Mouse (Mus musculus): ENCODE results near the gene D13Ertd608e. TPM values are rescaled to one million over a fixed set of nuclear protein-coding genes. Genes with fewer than 3 reads are reported as not detected.

D13Ertd608e gene
- total and polyA plus RNA-seq, 2 experiments from 2014 or later: not detected

GRCm38 (mm10) chr13:119792791-119793404, 42.9 kb upstream of the D13Ertd608e start:
- no peak for TF ChIP-seq CTCF (IDR thresholded peaks at IDR 0.05; ENCODE audit: low read depth)
- TF ChIP-seq EP300 (IDR thresholded peaks at IDR 0.05; ENCODE audit: low read depth): no peak
- Histone ChIP-seq H3K27me3 (ENCODE audit: control insufficient read depth, insufficient read depth, low read length) (no peaks in the 10 kb centered on the region), H3K4me1 (ENCODE audit: control insufficient read depth, insufficient read depth) (0 out of 2 replicates have a peak, but pooled peaks cover 13% of the 10 kb centered on the region), H3K9me3 (replicated peaks; ENCODE audit: control insufficient read depth, low read length) (no peaks in the 10 kb centered on the region), H3K4me3 (ENCODE audit: low read depth, low read length) (no peak overlapping the region), H3K36me3 (replicated peaks; ENCODE audit: control insufficient read depth, insufficient read depth, low read length) (0 out of 2 replicates have a peak, but pooled peaks cover 4% of the 10 kb centered on the region), H3K4me2 (ENCODE audit: low read depth, low read length) (no peak overlapping the region), H3K9ac (replicated peaks; ENCODE audit: low read depth, low read length) (no peak overlapping the region), H3K27ac (ENCODE audit: low read depth) (no peak overlapping the region)
- ATAC-seq (ENCODE audit: insufficient read depth, low read depth) (no peak), DNase-seq (ENCODE audit: low spot score) (peak; percentile 17)
- 66% methylated on average over 5 of the region's 5 CpGs for WGBS

GRCm38 (mm10) chr13:119797656-119798055, 38.1 kb upstream of the D13Ertd608e start:
- Histone ChIP-seq H3K4me3 (ENCODE audit: low read depth, low read length) (no peak overlapping the region), H3K27ac (ENCODE audit: low read depth) (no peak overlapping the region), H3K4me2 (ENCODE audit: low read depth, low read length) (no peak overlapping the region), H3K4me1 (ENCODE audit: control insufficient read depth, insufficient read depth) (no peaks in the 10 kb centered on the region), H3K9me3 (replicated peaks; ENCODE audit: control insufficient read depth, low read length) (no peaks in the 10 kb centered on the region), H3K27me3 (ENCODE audit: control insufficient read depth, insufficient read depth, low read length) (no peaks in the 10 kb centered on the region), H3K36me3 (replicated peaks; ENCODE audit: control insufficient read depth, insufficient read depth, low read length) (no peaks in the 10 kb centered on the region), H3K9ac (replicated peaks; ENCODE audit: low read depth, low read length) (no peak overlapping the region)
- 50% methylated on average over 4 of the region's 4 CpGs for WGBS
- DNase-seq (ENCODE audit: low spot score) (no peak), ATAC-seq (ENCODE audit: insufficient read depth, low read depth) (no peak)
- TF ChIP-seq EP300 (IDR thresholded peaks at IDR 0.05; ENCODE audit: low read depth): no peak
- no peak for TF ChIP-seq CTCF (IDR thresholded peaks at IDR 0.05; ENCODE audit: low read depth)

GRCm38 (mm10) chr13:119808937-119809336, 26.9 kb upstream of the D13Ertd608e start:
- no peaks in the 10 kb centered on the region for H3K27me3 ChIP-seq (ENCODE audit: control insufficient read depth, insufficient read depth, low read length)
- no peak overlapping the region for H3K27ac ChIP-seq (ENCODE audit: low read depth)
- no peaks in the 10 kb centered on the region for H3K4me1 ChIP-seq (ENCODE audit: control insufficient read depth, insufficient read depth)
- no peaks in the 10 kb centered on the region for H3K36me3 ChIP-seq (replicated peaks; ENCODE audit: control insufficient read depth, insufficient read depth, low read length)
- no peak for ATAC-seq (ENCODE audit: insufficient read depth, low read depth)
- TF ChIP-seq CTCF (IDR thresholded peaks at IDR 0.05; ENCODE audit: low read depth) (no peak), EP300 (IDR thresholded peaks at IDR 0.05; ENCODE audit: low read depth) (no peak)
- no peak overlapping the region for H3K4me2 ChIP-seq (ENCODE audit: low read depth, low read length)
- no peak overlapping the region for H3K4me3 ChIP-seq (ENCODE audit: low read depth, low read length)
- H3K9ac ChIP-seq (replicated peaks; ENCODE audit: low read depth, low read length): no peak overlapping the region
- WGBS: 55% methylated on average over 2 of the region's 2 CpGs
- H3K9me3 ChIP-seq (replicated peaks; ENCODE audit: control insufficient read depth, low read length): no peaks in the 10 kb centered on the region
- DNase-seq (ENCODE audit: low spot score): no peak

- Histone ChIP-seq H3K4me2 (ENCODE audit: low read depth, low read length) (no peak overlapping the region), H3K4me3 (ENCODE audit: low read depth, low read length) (no peak overlapping the region), H3K27me3 (ENCODE audit: control insufficient read depth, insufficient read depth, low read length) (no peaks in the 10 kb centered on the region), H3K9me3 (replicated peaks; ENCODE audit: control insufficient read depth, low read length) (no peaks in the 10 kb centered on the region), H3K9ac (replicated peaks; ENCODE audit: low read depth, low read length) (no peak overlapping the region), H3K36me3 (replicated peaks; ENCODE audit: control insufficient read depth, insufficient read depth, low read length) (no peaks in the 10 kb centered on the region), H3K27ac (ENCODE audit: low read depth) (no peak overlapping the region), H3K4me1 (ENCODE audit: control insufficient read depth, insufficient read depth) (no peaks in the 10 kb centered on the region)
- no peak for ATAC-seq (ENCODE audit: insufficient read depth, low read depth)
- no peak for DNase-seq (ENCODE audit: low spot score)
- TF ChIP-seq CTCF (IDR thresholded peaks at IDR 0.05; ENCODE audit: low read depth) (no peak), EP300 (IDR thresholded peaks at IDR 0.05; ENCODE audit: low read depth) (no peak)
- 76% methylated on average over 9 of the region's 9 CpGs for WGBS
Measured at GRCm38 (mm10) chr13:119810031-119810430, 25.8 kb upstream of the D13Ertd608e start.

DNA sequence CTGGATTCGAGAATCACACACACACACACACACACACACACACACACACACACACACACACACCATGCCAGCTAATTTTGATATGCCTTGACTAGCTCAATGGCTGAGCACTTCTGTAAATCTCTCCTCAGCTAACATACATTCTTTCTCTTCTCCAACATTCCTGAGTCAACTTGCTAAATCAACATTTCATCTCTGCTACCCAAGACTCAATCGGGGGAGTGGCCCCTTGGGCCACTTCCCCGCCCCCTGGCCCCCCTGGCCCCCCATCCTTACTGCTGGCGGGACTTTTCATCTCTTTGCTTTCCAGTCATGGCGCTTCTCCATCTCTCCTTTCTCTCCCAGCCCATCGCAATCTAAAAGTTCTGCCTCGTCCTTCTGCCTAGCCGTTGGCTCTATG, 19.0 kb upstream of the D13Ertd608e start:
- H3K4me1 ChIP-seq (ENCODE audit: control insufficient read depth, insufficient read depth): no peaks in the 10 kb centered on the region
- DNase-seq (ENCODE audit: low spot score): no peak
- no peak overlapping the region for H3K4me2 ChIP-seq (ENCODE audit: low read depth, low read length)
- H3K4me3 ChIP-seq (ENCODE audit: low read depth, low read length): no peak overlapping the region
- no peak overlapping the region for H3K9ac ChIP-seq (replicated peaks; ENCODE audit: low read depth, low read length)
- no peaks in the 10 kb centered on the region for H3K9me3 ChIP-seq (replicated peaks; ENCODE audit: control insufficient read depth, low read length)
- no peaks in the 10 kb centered on the region for H3K36me3 ChIP-seq (replicated peaks; ENCODE audit: control insufficient read depth, insufficient read depth, low read length)
- 54% methylated on average over 8 of the region's 8 CpGs for WGBS
- no peaks in the 10 kb centered on the region for H3K27me3 ChIP-seq (ENCODE audit: control insufficient read depth, insufficient read depth, low read length)
- no peak for TF ChIP-seq CTCF (IDR thresholded peaks at IDR 0.05; ENCODE audit: low read depth)
- no peak for TF ChIP-seq EP300 (IDR thresholded peaks at IDR 0.05; ENCODE audit: low read depth)
- no peak overlapping the region for H3K27ac ChIP-seq (ENCODE audit: low read depth)
- no peak for ATAC-seq (ENCODE audit: insufficient read depth, low read depth)

All from heart, postnatal 0 days (tissue).